ENCODE assay signal across 22 mouse cellular contexts in genomic region chr11:16695596-16695995, GRCm38 (mm10). TPM values are rescaled to one million over a fixed set of nuclear protein-coding genes. Genes with fewer than 3 reads are reported as not detected.
DNase-seq lines count a peak whose midpoint lies in the region; ATAC-seq and TF ChIP-seq lines count a peak whose summit lies in the region.
"Had no signal": no experiment of that assay in that cellular context is flagged by ENCODE, and none has a peak within 500 bp of the region (broad histone marks: within the 10 kb centered on the region; RNA-seq: fewer than 3 reads in every experiment).

No protein-coding gene starts in this region.

- H3K79me2 ChIP-seq in myocyte (ENCODE audit: control insufficient read depth, insufficient read depth) = no peaks in the 10 kb centered on the region

- no peaks in the 10 kb centered on the region for H3K9me3 ChIP-seq in kidney, postnatal 0 days (replicated peaks; ENCODE audit: low read length)
- H3K9me3 ChIP-seq: embryonic facial prominence, embryonic 13.5 days; embryonic facial prominence, embryonic 15.5 days; forebrain, embryonic 10.5 days; forebrain, embryonic 12.5 days had no signal

- no peak overlapping the region for H3K27ac ChIP-seq in kidney, postnatal 0 days
- H3K27ac ChIP-seq: embryonic facial prominence, embryonic 13.5 days; embryonic facial prominence, embryonic 15.5 days; forebrain, embryonic 10.5 days; forebrain, embryonic 12.5 days had no signal

- H3ac ChIP-seq in myocyte (ENCODE audit: control insufficient read depth, insufficient read length) = no peak overlapping the region

- peak; percentile 15 for DNase-seq in kidney, postnatal 0 days (ENCODE audit: low spot score)
- DNase-seq in kidney, postnatal 25 days = no peak
- DNase-seq in NIH3T3 (ENCODE audit: low read depth) = peak; percentile 14
- DNase-seq in cerebellum, adult 9-11 months = no peak
- DNase-seq in lung, postnatal 36 days = no peak
- DNase-seq: adrenal gland, adult 2 months; adrenal gland, postnatal 10 days; adrenal gland, postnatal 25 days; cerebellum, adult 11-12 months; cerebellum, adult 2 months; cerebellum, adult 9-10 months; cerebellum, postnatal 14 days; cerebellum, postnatal 36 days; embryo, embryonic 11 days had no signal

- 58% methylated on average over 1 of the region's 1 CpGs for WGBS in kidney, postnatal 0 days

- no peak for TF ChIP-seq CTCF in kidney, postnatal 0 days (IDR thresholded peaks at IDR 0.05; ENCODE audit: low read depth)

- no peak overlapping the region for H3K9ac ChIP-seq in kidney, postnatal 0 days (ENCODE audit: low read depth, low read length)
- H3K9ac ChIP-seq: embryonic facial prominence, embryonic 13.5 days; embryonic facial prominence, embryonic 15.5 days; forebrain, embryonic 12.5 days had no signal

- H3K4me3 ChIP-seq in kidney, postnatal 0 days (replicated peaks; ENCODE audit: low read depth, low read length) = no peak overlapping the region
- H3K4me3 ChIP-seq in myocyte = no peak overlapping the region
- H3K4me3 ChIP-seq: embryonic facial prominence, embryonic 13.5 days; embryonic facial prominence, embryonic 15.5 days; erythroblast, embryonic 14.5 days; forebrain, embryonic 10.5 days; forebrain, embryonic 12.5 days had no signal

- no peaks in the 10 kb centered on the region for H3K4me1 ChIP-seq in kidney, postnatal 0 days (replicated peaks; ENCODE audit: insufficient read depth, low read length)
- H3K4me1 ChIP-seq: embryonic facial prominence, embryonic 15.5 days; forebrain, embryonic 10.5 days; forebrain, embryonic 12.5 days had no signal

- no peak for ATAC-seq in kidney, postnatal 0 days (replicated peaks; ENCODE audit: low FRiP score, low read depth)
- ATAC-seq: forebrain, embryonic 14.5 days; forebrain, embryonic 16.5 days had no signal

- no peak for TF ChIP-seq POLR2A in myocyte (IDR thresholded peaks at IDR 0.05; ENCODE audit: insufficient read length, low read depth)

- H3K4me2 ChIP-seq in kidney, postnatal 0 days (ENCODE audit: low read length) = no peak overlapping the region
- peak overlapping the region; percentile 8 for H3K4me2 ChIP-seq in myocyte (ENCODE audit: low read depth)
- H3K4me2 ChIP-seq: embryonic facial prominence, embryonic 13.5 days; embryonic facial prominence, embryonic 15.5 days; forebrain, embryonic 12.5 days had no signal

- H3K27me3 ChIP-seq in kidney, postnatal 0 days (ENCODE audit: insufficient read depth, low read length) = no peaks in the 10 kb centered on the region
- H3K27me3 ChIP-seq in myocyte (ENCODE audit: control insufficient read depth, insufficient read depth, insufficient read length) = no peaks in the 10 kb centered on the region
- H3K27me3 ChIP-seq: embryonic facial prominence, embryonic 15.5 days; forebrain, embryonic 12.5 days had no signal

- no peaks in the 10 kb centered on the region for H3K36me3 ChIP-seq in kidney, postnatal 0 days (ENCODE audit: insufficient read depth, low read length)
- H3K36me3 ChIP-seq in myocyte (ENCODE audit: control insufficient read depth, insufficient read depth) = no peaks in the 10 kb centered on the region
- H3K36me3 ChIP-seq: embryonic facial prominence, embryonic 13.5 days; embryonic facial prominence, embryonic 15.5 days; forebrain, embryonic 10.5 days; forebrain, embryonic 12.5 days had no signal

TF ChIP-seq in myocyte, 11 proteins besides CTCF, POLR2A, EP300 and RAD21:
- TF ChIP-seq E2F4 (IDR thresholded peaks at IDR 0.05; ENCODE audit: insufficient read depth) (no peak), CEBPB (IDR thresholded peaks at IDR 0.05; ENCODE audit: insufficient read depth, poor library complexity, severe bottlenecking) (0 out of 2 replicates have a peak, but pooled peaks have one; percentile 24), SRF (IDR thresholded peaks at IDR 0.05; ENCODE audit: control insufficient read depth, insufficient read length, low read depth) (no peak), MAX (IDR thresholded peaks at IDR 0.05; ENCODE audit: low read depth) (no peak), TCF3 (IDR thresholded peaks at IDR 0.05; ENCODE audit: insufficient read length, low read depth) (no peak), MYOG (IDR thresholded peaks at IDR 0.05; ENCODE audit: control insufficient read depth in 1 of 3, insufficient read depth in 1 of 3, insufficient read length in 2 of 3, low read depth in 2 of 3) (no peak)
TF ChIP-seq in myocyte: peak in this region for 1.

RNA-seq across cellular contexts. Expression of gene Egfr, which starts 56.4 kb away (rescaled TPM):
- 4.1 and 4.6 TPM in 2 replicates for polyA plus RNA-seq in kidney, postnatal 0 days (2015; fragmentation: Nextera tagmentation; extraction: Ambion mirVana)
- 4.1 TPM for polyA plus RNA-seq in myocyte (2012; fragmentation: generic; extraction: Trizol)
- polyA plus RNA-seq: erythroblast, embryonic 14.5 days had no signal

Comparison
In these comparisons a context has a peak if more than half of its experiments do, and no peak if none do; other contexts are left out.
1. DNase-seq: peak in kidney, postnatal 0 days (single experiment) and NIH3T3 (single experiment); none in kidney, postnatal 25 days (0 of 2), cerebellum, adult 9-11 months (single experiment) and lung, postnatal 36 days (single experiment).